ENCODE assay signal across 8 mouse cellular contexts in genomic region chr7:143748041-143748868, GRCm38 (mm10). TPM values are rescaled to one million over a fixed set of nuclear protein-coding genes. Genes with fewer than 3 reads are reported as not detected.
A peak's percentile ranks its signal among the peaks of the same experiment; 100 is the strongest.
DNase-seq lines count a peak whose midpoint lies in the region; ATAC-seq lines count a peak whose summit lies in the region.

No protein-coding gene starts in this region.

- H3K4me2 ChIP-seq in hindbrain, embryonic 15.5 days, result peak overlapping the region; percentile 56

- no peaks in the 10 kb centered on the region for H3K9me3 ChIP-seq in hindbrain, embryonic 15.5 days

- no peaks in the 10 kb centered on the region for H3K27me3 ChIP-seq in hindbrain, embryonic 15.5 days

- H3K4me1 ChIP-seq in hindbrain, embryonic 15.5 days (replicated peaks), result peaks cover 12% of the 10 kb centered on the region

- ATAC-seq in hindbrain, embryonic 15.5 days (ENCODE audit: low FRiP score, low read depth), result peak; percentile 90

- no peaks in the 10 kb centered on the region for H3K36me3 ChIP-seq in hindbrain, embryonic 15.5 days

- peak overlapping the region; percentile 4; the same call in 1 of the 2 replicates for H3K9ac ChIP-seq in hindbrain, embryonic 15.5 days

- WGBS in hindbrain, embryonic 15.5 days, result 3% methylated on average over 16 of the region's 16 CpGs

- peak; percentile 92 for DNase-seq in NIH3T3 (ENCODE audit: low read depth)
- peak; percentile 94 to 96 for DNase-seq in cerebellum, postnatal 14 days
- DNase-seq in frontal cortex, postnatal 36 days (ENCODE audit: low spot score in 2 of 2), result peak; percentile 86 to 94
- peak; percentile 87 to 89 for DNase-seq in layer of hippocampus, postnatal 36 days
- DNase-seq in lung, postnatal 4 days, result peak; percentile 90 to 92
- DNase-seq in right cerebral cortex, adult 2 months (ENCODE audit: low spot score in 2 of 2), result peak; percentile 91 to 93
- peak; percentile 76 for DNase-seq in urinary bladder, postnatal 10 days (ENCODE audit: low spot score)

- peak overlapping the region; percentile 11; the same call in 1 of the 2 replicates for H3K4me3 ChIP-seq in hindbrain, embryonic 15.5 days

- H3K27ac ChIP-seq in hindbrain, embryonic 15.5 days (replicated peaks), result peak overlapping the region; percentile 72

RNA-seq across cellular contexts. Expression of gene Osbpl5, which starts 8.5 kb away (rescaled TPM):
- 37.8 and 39.9 TPM in 2 replicates for polyA plus RNA-seq in hindbrain, embryonic 15.5 days (2015; fragmentation: Nextera tagmentation; extraction: Ambion mirVana)
- total RNA-seq in layer of hippocampus, postnatal 36 days (2021), result 10 to 100 TPM; 28.2 to 28.3 TPM

RNA-seq across cellular contexts. Expression of gene Mrgprg, which starts 18.5 kb away (rescaled TPM):
- not detected in 2 replicates for polyA plus RNA-seq in hindbrain, embryonic 15.5 days (2015; fragmentation: Nextera tagmentation; extraction: Ambion mirVana)
- total RNA-seq in layer of hippocampus, postnatal 36 days (2021), result not detected

RNA-seq across cellular contexts. Expression of gene Mrgpre, which starts 36.0 kb away (rescaled TPM):
- polyA plus RNA-seq in hindbrain, embryonic 15.5 days (2015; fragmentation: Nextera tagmentation; extraction: Ambion mirVana), result 7.0 and 11.2 TPM in 2 replicates
- total RNA-seq in layer of hippocampus, postnatal 36 days (2021), result 1 to 10 TPM; 5.4 to 6.5 TPM

Comparison
In these comparisons a context has a peak if more than half of its experiments do, and no peak if none do; other contexts are left out.
1. Peak in every context shown above with its lines: DNase-seq, ATAC-seq, H3K4me3 ChIP-seq and H3K27ac ChIP-seq.